Mouse (Mus musculus) left cerebral cortex, adult 9 months (tissue): ENCODE measurements at regions not wholly inside any gene's neighbourhood (a gene's known extent, or its start where the extent isn't known, plus 50 kb on each side); places are given as distances from the start of the nearest gene placed in this dataset.

ENCODE experiments used
- DNase-seq, 2 experiments: peaks; one replicate each; pipeline ENCODE4 v3.0.0; 2022; ENCODE audit warnings: low spot score in 2 of 2

GRCm38 (mm10) chr3:159689743-159690142 lies 90.8 kb downstream of the Rpe65 start:
- DNase-seq: no peak

GRCm38 (mm10) chr3:159724340-159725119 lies 114.9 kb upstream of the Wls start:
- peak in 1 of 2 experiments; percentile 18 for DNase-seq

DNA sequence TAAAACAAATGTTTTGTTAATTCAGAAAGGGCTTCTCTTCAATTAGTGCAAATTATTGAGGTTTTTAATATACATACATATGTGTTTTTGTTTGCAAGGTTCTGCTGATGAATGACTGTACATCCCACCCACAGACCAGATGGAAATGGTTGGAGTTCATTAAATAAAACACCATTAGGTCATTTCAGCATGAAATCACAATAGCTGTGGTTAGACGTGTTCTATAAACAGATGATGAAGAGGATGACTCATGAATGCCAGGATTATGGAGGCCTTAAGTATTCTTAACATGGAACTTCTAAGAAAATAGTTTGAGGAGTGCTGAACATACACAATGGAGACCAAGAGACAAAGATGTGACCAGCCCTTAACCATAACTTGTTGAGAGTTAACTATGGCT lies 107.3 kb upstream of the Wls start:
- DNase-seq: no peak

GRCm38 (mm10) chr3:159733141-159733540 lies 106.3 kb upstream of the Wls start:
- DNase-seq: peak; percentile 3 to 15

- DNase-seq: no peak
These were observed 104.9 kb upstream of the Wls start for GRCm38 (mm10) chr3:159734547-159734946.

DNA sequence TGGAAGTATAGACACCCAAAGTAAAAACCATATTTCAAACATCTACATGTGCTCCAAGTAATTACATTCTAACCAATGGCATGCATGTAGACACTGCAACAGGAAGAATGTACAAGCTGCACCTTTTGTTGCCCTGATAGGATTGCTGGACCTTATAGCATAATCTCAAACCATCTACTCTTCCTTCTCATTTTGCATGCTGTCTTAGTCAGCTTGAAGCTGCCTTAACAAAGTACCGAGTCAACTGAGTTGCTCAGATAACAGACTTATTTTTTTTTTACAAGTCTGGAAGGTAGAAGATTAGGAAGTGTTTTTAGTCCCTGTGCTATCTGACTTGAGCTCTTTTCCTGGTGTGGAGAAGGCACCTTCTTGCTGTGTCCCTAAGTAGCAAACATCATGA lies 103.4 kb upstream of the Wls start:
- DNase-seq: no peak

GRCm38 (mm10) chr3:159740600-159741279 lies 98.7 kb upstream of the Wls start:
- DNase-seq: no peak

- DNase-seq: no peak
These were observed 97.7 kb upstream of the Wls start for GRCm38 (mm10) chr3:159741816-159742215.

DNA sequence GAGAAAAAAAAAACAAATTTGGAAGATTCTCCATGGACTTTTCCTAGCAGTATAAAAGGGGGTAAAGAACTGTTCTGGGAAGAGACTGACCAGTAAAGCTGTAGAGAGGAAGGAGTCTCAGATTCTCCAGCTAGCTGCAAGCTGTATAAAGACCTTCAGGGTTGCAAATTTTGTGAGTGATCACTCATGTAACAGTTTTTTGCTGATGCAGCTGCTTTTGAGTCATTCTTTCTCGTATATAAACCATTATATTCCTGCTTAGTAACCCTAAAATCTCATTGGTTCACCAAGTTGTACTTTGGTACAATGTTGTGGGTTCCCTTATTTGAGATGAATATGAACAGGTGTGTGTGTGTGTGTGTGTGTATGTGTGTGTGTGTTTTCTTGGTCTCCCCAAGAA lies 79.7 kb upstream of the Wls start:
- DNase-seq: no peak

- no peak for DNase-seq
These were observed 79.2 kb upstream of the Wls start for GRCm38 (mm10) chr3:159760293-159760692.

GRCm38 (mm10) chr3:159760949-159761348 lies 78.5 kb upstream of the Wls start:
- no peak for DNase-seq

- no peak for DNase-seq
These were observed 57.1 kb upstream of the Wls start for GRCm38 (mm10) chr3:159782222-159782844.

GRCm38 (mm10) chr3:159787776-159788175 lies 51.7 kb upstream of the Wls start:
- DNase-seq: no peak
